Mouse (Mus musculus): ENCODE measurements around the gene Msl3. TPM values are rescaled to one million over a fixed set of nuclear protein-coding genes. Genes with fewer than 3 reads are reported as not detected.
"Not testable (repeated sequence)": the region's sequence is repeated elsewhere in the genome, so short reads cannot be mapped to it uniquely, and the experiment has no call there.

Msl3 gene
- 40.5 and 43.8 TPM in 2 replicates for polyA plus RNA-seq (2015; fragmentation: Nextera tagmentation; extraction: Ambion mirVana)

DNA sequence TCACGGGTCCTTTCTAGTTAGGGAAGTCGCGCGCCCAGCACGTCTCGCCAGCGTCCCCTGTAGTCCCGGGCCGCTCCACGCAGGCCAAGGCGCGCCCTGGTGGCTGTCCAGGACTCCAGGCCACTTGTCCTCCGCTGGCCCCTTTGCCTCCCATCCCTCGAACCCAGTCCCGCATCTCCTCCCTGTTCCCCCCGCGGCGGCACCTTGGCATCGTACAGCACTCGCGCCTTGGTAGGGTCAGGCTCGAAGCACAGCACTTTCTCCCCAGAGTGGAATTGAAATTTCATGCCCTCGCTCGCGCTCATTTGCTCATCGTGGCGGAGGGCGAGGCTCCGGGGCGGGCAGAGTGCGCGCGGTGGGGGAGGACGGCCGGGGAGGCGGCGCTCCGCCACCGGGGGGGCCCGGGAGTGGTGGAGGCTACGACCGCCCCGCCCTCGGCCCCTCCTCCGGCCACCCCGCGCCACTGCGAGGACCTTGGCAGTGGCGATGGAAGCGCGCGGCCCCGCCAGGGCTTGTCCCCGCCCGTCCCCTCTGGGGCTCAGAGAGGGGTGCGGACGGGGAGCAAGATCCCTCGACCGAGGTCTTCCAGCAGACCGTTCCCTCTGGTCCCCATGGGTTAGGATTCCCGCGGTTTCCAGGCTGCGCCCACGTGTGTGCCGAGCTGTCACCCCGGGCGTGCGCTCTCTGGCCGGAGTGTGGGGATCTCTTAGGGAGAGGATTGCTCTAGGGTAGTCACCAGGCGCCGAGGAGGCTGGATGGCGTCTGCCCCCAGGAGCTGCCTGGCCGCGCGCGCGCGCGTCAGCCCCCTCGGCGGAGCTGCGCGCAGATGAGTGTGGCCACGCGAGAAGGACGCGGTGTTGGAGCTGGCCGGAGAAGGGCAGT is at the start of gene Msl3:
Msl3 (minus strand) TSS at position 374 of the 882 bp plus-strand sequence.
- Histone ChIP-seq H3K27ac (ENCODE audit: low read length) (peak within 1 kb of the TSS; percentile 97), H3K4me3 (ENCODE audit: low read length) (peak within 1 kb of the TSS; percentile 60), H3K9me3 (ENCODE audit: low read length) (no peaks in the 10 kb centered on the region), H3K36me3 (ENCODE audit: insufficient read depth, low read length) (0 out of 2 replicates have a peak, but pooled peaks cover 4% of the 10 kb centered on the region), H3K4me2 (replicated peaks; ENCODE audit: low read depth, low read length) (peak within 1 kb of the TSS; percentile 74), H3K4me1 (ENCODE audit: insufficient read depth, low read length) (0 out of 2 replicates have a peak, but pooled peaks cover 3% of the 10 kb centered on the region), H3K9ac (replicated peaks; ENCODE audit: low read length) (peak within 1 kb of the TSS; percentile 73), H3K27me3 (ENCODE audit: insufficient read depth, low read length) (peaks cover 4% of the 10 kb centered on the region; the same call in 1 of the 2 replicates)
- WGBS: 22% methylated on average over 70 of the region's 88 CpGs
- ATAC-seq (ENCODE audit: low FRiP score, low TSS enrichment): peak; percentile 94

DNA sequence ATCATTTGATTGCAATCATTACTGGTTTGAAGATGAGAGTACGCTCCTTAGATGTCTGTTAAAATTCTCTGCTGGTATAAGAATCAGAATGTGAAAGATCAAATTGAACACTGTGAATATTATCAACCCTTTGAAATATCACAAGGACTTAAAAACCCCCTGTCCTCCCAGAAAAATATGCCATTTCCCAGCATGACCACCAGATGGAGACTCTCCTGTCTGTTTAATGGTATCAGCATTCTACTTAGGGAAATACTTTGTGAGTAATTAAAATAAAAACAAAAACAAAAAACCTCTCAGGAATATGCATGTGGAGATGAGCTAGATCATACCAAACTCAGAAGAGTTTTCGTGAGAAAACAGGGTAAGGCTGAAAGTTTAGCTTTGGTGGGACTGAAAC is 44.3 kb upstream of the Msl3 start:
- Histone ChIP-seq H3K4me3 (ENCODE audit: low read length) (no peak overlapping the region), H3K27me3 (ENCODE audit: insufficient read depth, low read length) (peaks cover 4% of the 10 kb centered on the region; the same call in 1 of the 2 replicates), H3K4me2 (replicated peaks; ENCODE audit: low read depth, low read length) (no peak overlapping the region), H3K4me1 (ENCODE audit: insufficient read depth, low read length) (no peaks in the 10 kb centered on the region), H3K9ac (replicated peaks; ENCODE audit: low read length) (no peak overlapping the region), H3K36me3 (ENCODE audit: insufficient read depth, low read length) (no peaks in the 10 kb centered on the region), H3K27ac (ENCODE audit: low read length) (no peak overlapping the region), H3K9me3 (ENCODE audit: low read length) (no peaks in the 10 kb centered on the region)
- ATAC-seq (ENCODE audit: low FRiP score, low TSS enrichment): no peak
- WGBS: 68% methylated on average over 2 of the region's 2 CpGs

GRCm38 (mm10) chrX:168674407-168674962 is 787 bp upstream of the Msl3 start:
- Histone ChIP-seq H3K27ac (ENCODE audit: low read length) (peak overlapping the region; percentile 97; the same call in 1 of the 2 replicates), H3K4me2 (replicated peaks; ENCODE audit: low read depth, low read length) (peak overlapping the region; percentile 74), H3K27me3 (ENCODE audit: insufficient read depth, low read length) (peaks cover 4% of the 10 kb centered on the region; the same call in 1 of the 2 replicates), H3K4me1 (ENCODE audit: insufficient read depth, low read length) (0 out of 2 replicates have a peak, but pooled peaks cover 3% of the 10 kb centered on the region), H3K4me3 (ENCODE audit: low read length) (peak overlapping the region; percentile 60), H3K9ac (replicated peaks; ENCODE audit: low read length) (peak overlapping the region; percentile 73), H3K9me3 (ENCODE audit: low read length) (no peaks in the 10 kb centered on the region), H3K36me3 (ENCODE audit: insufficient read depth, low read length) (0 out of 2 replicates have a peak, but pooled peaks cover 4% of the 10 kb centered on the region)
- peak; percentile 75 for ATAC-seq (ENCODE audit: low FRiP score, low TSS enrichment)
- whole genome bisulfite sequencing: 28% methylated on average over 10 of the region's 10 CpGs

- Histone ChIP-seq H3K27me3 (ENCODE audit: insufficient read depth, low read length) (peaks cover 4% of the 10 kb centered on the region; the same call in 1 of the 2 replicates), H3K4me1 (ENCODE audit: insufficient read depth, low read length) (0 out of 2 replicates have a peak, but pooled peaks cover 3% of the 10 kb centered on the region), H3K4me3 (ENCODE audit: low read length) (peak overlapping the region; percentile 60), H3K9me3 (ENCODE audit: low read length) (no peaks in the 10 kb centered on the region), H3K9ac (replicated peaks; ENCODE audit: low read length) (peak overlapping the region; percentile 73), H3K4me2 (replicated peaks; ENCODE audit: low read depth, low read length) (peak overlapping the region; percentile 74), H3K27ac (ENCODE audit: low read length) (peak overlapping the region; percentile 97), H3K36me3 (ENCODE audit: insufficient read depth, low read length) (0 out of 2 replicates have a peak, but pooled peaks cover 4% of the 10 kb centered on the region)
- ATAC-seq (ENCODE audit: low FRiP score, low TSS enrichment): peak; percentile 4
- 15% methylated on average over 31 of the region's 31 CpGs for WGBS
Measured at GRCm38 (mm10) chrX:168672913-168673524, 679 bp downstream of the Msl3 start.

- peak; percentile 82 for ATAC-seq (ENCODE audit: low FRiP score, low TSS enrichment)
- Histone ChIP-seq H3K27ac (ENCODE audit: low read length) (peak overlapping the region; percentile 97; the same call in 1 of the 2 replicates), H3K4me1 (ENCODE audit: insufficient read depth, low read length) (0 out of 2 replicates have a peak, but pooled peaks cover 3% of the 10 kb centered on the region), H3K27me3 (ENCODE audit: insufficient read depth, low read length) (peaks cover 4% of the 10 kb centered on the region; the same call in 1 of the 2 replicates), H3K9me3 (ENCODE audit: low read length) (no peaks in the 10 kb centered on the region), H3K36me3 (ENCODE audit: insufficient read depth, low read length) (0 out of 2 replicates have a peak, but pooled peaks cover 4% of the 10 kb centered on the region), H3K4me3 (ENCODE audit: low read length) (peak overlapping the region; percentile 60), H3K4me2 (replicated peaks; ENCODE audit: low read depth, low read length) (peak overlapping the region; percentile 74), H3K9ac (replicated peaks; ENCODE audit: low read length) (peak overlapping the region; percentile 73)
- WGBS: 31% methylated on average over 9 of the region's 9 CpGs
Measured at GRCm38 (mm10) chrX:168672425-168672824, 1.3 kb downstream of the Msl3 start.

DNA sequence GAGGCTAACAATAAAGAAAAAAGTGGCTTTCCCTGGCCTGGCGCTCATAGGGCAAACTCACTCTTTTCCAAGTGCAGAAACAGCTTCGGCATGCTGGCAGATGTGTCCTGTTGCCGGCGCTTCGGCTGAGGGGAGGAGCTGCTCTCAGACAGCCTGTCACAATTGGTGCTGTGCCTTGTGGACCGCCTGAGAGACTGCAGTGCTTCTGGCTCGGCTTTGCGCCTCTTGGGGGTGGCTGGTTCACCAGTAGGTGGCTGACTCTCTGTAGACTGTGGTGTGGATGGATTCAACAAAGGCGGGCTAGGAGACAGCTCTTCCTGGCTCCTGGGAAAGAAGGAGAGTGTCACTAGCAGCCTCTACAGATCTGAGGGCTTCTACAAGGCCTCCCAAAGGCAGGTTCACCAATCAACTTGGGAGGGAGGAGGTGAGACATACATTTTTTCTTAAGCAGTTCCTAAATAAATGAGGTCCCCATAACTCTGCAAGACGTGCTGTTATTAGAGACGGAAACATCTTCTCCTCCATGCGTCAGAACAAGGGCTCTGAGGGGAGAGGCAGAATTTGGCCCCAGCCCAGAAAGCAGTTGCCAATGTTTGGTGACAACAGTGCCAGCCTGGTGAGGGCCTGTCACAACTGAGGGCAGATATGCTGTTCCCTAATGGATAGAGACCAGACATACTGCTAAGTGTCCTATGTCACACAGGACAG is 9.6 kb downstream of the Msl3 start:
- WGBS: 71% methylated on average over 12 of the region's 12 CpGs
- no peak for ATAC-seq (ENCODE audit: low FRiP score, low TSS enrichment)
- no peaks in the 10 kb centered on the region; the same call in 1 of the 2 replicates for H3K27me3 ChIP-seq (ENCODE audit: insufficient read depth, low read length)
- H3K9ac ChIP-seq (replicated peaks; ENCODE audit: low read length): no peak overlapping the region
- H3K4me2 ChIP-seq (replicated peaks; ENCODE audit: low read depth, low read length): no peak overlapping the region
- no peaks in the 10 kb centered on the region for H3K9me3 ChIP-seq (ENCODE audit: low read length)
- no peak overlapping the region for H3K4me3 ChIP-seq (ENCODE audit: low read length)
- no peak overlapping the region for H3K27ac ChIP-seq (ENCODE audit: low read length)
- H3K36me3 ChIP-seq (ENCODE audit: insufficient read depth, low read length): peaks cover 8% of the 10 kb centered on the region
- H3K4me1 ChIP-seq (ENCODE audit: insufficient read depth, low read length): no peaks in the 10 kb centered on the region

- Histone ChIP-seq H3K4me2 (replicated peaks; ENCODE audit: low read depth, low read length) (no peak overlapping the region), H3K4me1 (ENCODE audit: insufficient read depth, low read length) (no peaks in the 10 kb centered on the region), H3K9ac (replicated peaks; ENCODE audit: low read length) (no peak overlapping the region), H3K4me3 (ENCODE audit: low read length) (no peak overlapping the region), H3K27ac (ENCODE audit: low read length) (no peak overlapping the region), H3K9me3 (ENCODE audit: low read length) (no peaks in the 10 kb centered on the region), H3K36me3 (ENCODE audit: insufficient read depth, low read length) (peaks cover 19% of the 10 kb centered on the region), H3K27me3 (ENCODE audit: insufficient read depth, low read length) (no peaks in the 10 kb centered on the region; the same call in 1 of the 2 replicates)
- no peak for ATAC-seq (ENCODE audit: low FRiP score, low TSS enrichment)
- WGBS: 73% methylated on average over 4 of the region's 4 CpGs
Measured at GRCm38 (mm10) chrX:168660236-168660635, 13.5 kb downstream of the Msl3 start.

- H3K4me1 ChIP-seq (ENCODE audit: insufficient read depth, low read length); H3K27ac ChIP-seq (ENCODE audit: low read length); H3K4me2 ChIP-seq (replicated peaks; ENCODE audit: low read depth, low read length); H3K9me3 ChIP-seq (ENCODE audit: low read length); ATAC-seq (ENCODE audit: low FRiP score, low TSS enrichment); H3K27me3 ChIP-seq (ENCODE audit: insufficient read depth, low read length); H3K4me3 ChIP-seq (ENCODE audit: low read length); H3K9ac ChIP-seq (replicated peaks; ENCODE audit: low read length): not testable (repeated sequence)
- peaks cover 20% of the 10 kb centered on the region for H3K36me3 ChIP-seq (ENCODE audit: insufficient read depth, low read length)
- 57% methylated on average over 4 of the region's 4 CpGs for WGBS
Measured at GRCm38 (mm10) chrX:168659803-168660202, 13.9 kb downstream of the Msl3 start.

DNA sequence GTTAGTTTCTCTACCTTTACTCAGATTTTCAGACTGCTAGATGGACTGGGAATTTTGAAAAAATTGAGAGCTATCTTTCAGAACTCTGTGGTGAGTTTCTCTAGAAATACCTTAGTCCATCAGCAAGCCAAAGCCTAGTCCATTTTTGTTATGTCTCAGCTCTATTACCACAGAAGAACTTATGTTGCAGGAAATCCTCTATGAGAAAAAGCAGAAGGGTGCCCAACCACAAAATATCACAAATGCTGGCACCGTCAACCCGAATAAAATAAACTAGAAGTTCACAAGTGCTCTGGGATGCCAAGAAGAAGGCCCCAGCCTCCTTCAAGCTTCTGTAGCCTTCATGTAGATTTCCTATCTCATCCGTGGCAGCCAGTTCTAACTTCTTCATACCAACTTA is 14.4 kb downstream of the Msl3 start:
- Histone ChIP-seq H3K9me3 (ENCODE audit: low read length) (no peaks in the 10 kb centered on the region), H3K4me3 (ENCODE audit: low read length) (no peak overlapping the region), H3K9ac (replicated peaks; ENCODE audit: low read length) (no peak overlapping the region), H3K27me3 (ENCODE audit: insufficient read depth, low read length) (no peaks in the 10 kb centered on the region; the same call in 1 of the 2 replicates), H3K27ac (ENCODE audit: low read length) (no peak overlapping the region), H3K4me2 (replicated peaks; ENCODE audit: low read depth, low read length) (no peak overlapping the region), H3K4me1 (ENCODE audit: insufficient read depth, low read length) (no peaks in the 10 kb centered on the region), H3K36me3 (ENCODE audit: insufficient read depth, low read length) (peaks cover 18% of the 10 kb centered on the region)
- WGBS: 95% methylated on average over 3 of the region's 3 CpGs
- ATAC-seq (ENCODE audit: low FRiP score, low TSS enrichment): no peak

Data from kidney, embryonic 16.5 days (tissue).